Mouse (Mus musculus) neural tube, embryonic 10.5 days (tissue): Measurements from ENCODE around the gene Ccdc13.
A peak's percentile ranks its signal among the peaks of the same experiment; 100 is the strongest.

Experiments used
- DNase-seq: peaks from one replicate; pipeline ENCODE4 v3.0.0-alpha.2; 2017; ENCODE audit warnings: low spot score; ENCODE audit errors: extremely low spot score

The Ccdc13 gene

GRCm38 (mm10) chr9:121802747-121803146 lies 36.5 kb downstream of the Ccdc13 start:
- DNase-seq = no peak

- DNase-seq = no peak
These were observed 40.3 kb downstream of the Ccdc13 start for GRCm38 (mm10) chr9:121798887-121799520.

- DNase-seq = no peak
These were observed 41.5 kb downstream of the Ccdc13 start for GRCm38 (mm10) chr9:121797722-121798121.

- no peak for DNase-seq
These were observed 44.2 kb downstream of the Ccdc13 start for GRCm38 (mm10) chr9:121794972-121795539.

GRCm38 (mm10) chr9:121791757-121792521 lies 47.3 kb downstream of the Ccdc13 start, which contains the start of gene Hhatl:
Hhatl (minus strand) TSS chr9:121792507.
- no peak for DNase-seq

- peak; percentile 77 for DNase-seq
These were observed 48.1 kb downstream of the Ccdc13 start for GRCm38 (mm10) chr9:121791206-121791605.

- DNase-seq = no peak
These were observed 52.9 kb downstream of the Ccdc13 start for GRCm38 (mm10) chr9:121786359-121786758.

GRCm38 (mm10) chr9:121785261-121785660 lies 54.0 kb downstream of the Ccdc13 start:
- no peak for DNase-seq

- DNase-seq = no peak
These were observed 54.5 kb downstream of the Ccdc13 start for GRCm38 (mm10) chr9:121784801-121785200.

GRCm38 (mm10) chr9:121778066-121778624 lies 61.1 kb downstream of the Ccdc13 start:
- peak; percentile 45 for DNase-seq

GRCm38 (mm10) chr9:121777484-121778065 lies 61.7 kb downstream of the Ccdc13 start, which contains the start of gene Klhl40:
Klhl40 (plus strand) TSS chr9:121777607.
- no peak for DNase-seq

- no peak for DNase-seq
These were observed 62.8 kb downstream of the Ccdc13 start for GRCm38 (mm10) chr9:121776511-121776910.

GRCm38 (mm10) chr9:121775951-121776350 lies 63.3 kb downstream of the Ccdc13 start:
- DNase-seq = no peak

- DNase-seq = no peak
These were observed 66.8 kb downstream of the Ccdc13 start for GRCm38 (mm10) chr9:121772412-121772811.

- no peak for DNase-seq
These were observed 74.0 kb downstream of the Ccdc13 start for GRCm38 (mm10) chr9:121765166-121765855.

- DNase-seq = no peak
These were observed 75.5 kb downstream of the Ccdc13 start for GRCm38 (mm10) chr9:121763716-121764115.

GRCm38 (mm10) chr9:121762761-121763160 lies 76.5 kb downstream of the Ccdc13 start:
- no peak for DNase-seq

- DNase-seq = no peak
These were observed 77.0 kb downstream of the Ccdc13 start for GRCm38 (mm10) chr9:121762248-121762647.

- DNase-seq = no peak
These were observed 77.5 kb downstream of the Ccdc13 start for GRCm38 (mm10) chr9:121761787-121762186.

GRCm38 (mm10) chr9:121761091-121761665 lies 78.1 kb downstream of the Ccdc13 start:
- no peak for DNase-seq
